Mouse (Mus musculus) liver, adult 2 months (tissue): Measurements from ENCODE around the gene 1500015O10Rik.

Experiments
- CTCF ChIP-seq: fragments of 200-500 bp; IDR thresholded peaks from 2 replicates; pipeline ENCODE4 v1.5.1; 2011; ENCODE audit warnings: low read depth, low read length, control low read depth
- POLR2A ChIP-seq: fragments of 200-500 bp; IDR thresholded peaks from 2 replicates; pipeline ENCODE4 v1.6.1; 2011; ENCODE audit warnings: low read length, control low read depth; ENCODE audit not compliant: insufficient read depth; ENCODE audit errors: extremely low read depth

DNA sequence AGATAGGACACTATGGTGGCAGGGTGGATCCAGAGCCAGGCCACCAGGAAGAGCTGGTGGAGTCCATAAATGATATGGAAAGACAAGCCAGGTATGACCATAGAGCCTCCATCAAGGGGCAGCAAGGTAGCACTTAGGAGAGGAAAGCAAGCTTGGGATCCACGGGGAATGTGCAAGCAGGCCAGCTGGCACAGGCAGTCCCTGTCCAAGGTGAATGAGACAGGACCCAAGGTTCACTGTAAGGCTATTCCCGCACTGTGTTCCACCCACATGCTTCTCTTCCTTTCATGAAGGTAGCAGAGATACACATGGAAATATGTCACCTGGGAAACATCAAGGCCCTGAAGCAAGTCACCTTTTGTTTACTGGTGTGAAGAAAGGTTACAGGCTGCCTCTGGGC lies 34.1 kb downstream of the 1500015O10Rik start:
- TF ChIP-seq POLR2A, result no peak
- no peak for TF ChIP-seq CTCF
